Mouse (Mus musculus) adipocyte (in vitro differentiated cells): ENCODE measurements around the gene Slc16a9.

ENCODE experiments used
- DNase-seq: peaks from one replicate; pipeline ENCODE4 v3.0.0-alpha.2; 2016; ENCODE audit warnings: low spot score

Gene Slc16a9

GRCm38 (mm10) chr10:70301190-70301589 is 56.3 kb downstream of the Slc16a9 start:
- DNase-seq = no peak

DNA sequence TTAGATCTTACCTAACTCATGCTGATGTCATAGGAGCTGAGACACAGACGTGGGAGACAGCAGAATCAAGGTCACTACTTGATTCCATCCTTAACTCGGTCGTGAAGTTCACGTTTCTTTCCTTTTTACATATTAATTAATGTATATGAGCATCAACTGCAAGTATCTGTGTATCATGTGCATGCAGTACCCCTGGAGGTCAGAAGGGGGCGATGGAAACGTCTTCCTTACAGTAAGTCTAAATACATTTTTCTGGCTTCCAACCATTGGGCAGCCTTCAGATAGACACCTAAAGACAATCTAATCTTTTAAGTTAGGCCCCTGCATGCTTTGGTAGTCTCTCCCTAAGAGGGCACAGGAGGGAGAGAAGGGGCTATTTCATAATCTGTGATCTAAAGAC is 58.3 kb downstream of the Slc16a9 start:
- DNase-seq = no peak

DNA sequence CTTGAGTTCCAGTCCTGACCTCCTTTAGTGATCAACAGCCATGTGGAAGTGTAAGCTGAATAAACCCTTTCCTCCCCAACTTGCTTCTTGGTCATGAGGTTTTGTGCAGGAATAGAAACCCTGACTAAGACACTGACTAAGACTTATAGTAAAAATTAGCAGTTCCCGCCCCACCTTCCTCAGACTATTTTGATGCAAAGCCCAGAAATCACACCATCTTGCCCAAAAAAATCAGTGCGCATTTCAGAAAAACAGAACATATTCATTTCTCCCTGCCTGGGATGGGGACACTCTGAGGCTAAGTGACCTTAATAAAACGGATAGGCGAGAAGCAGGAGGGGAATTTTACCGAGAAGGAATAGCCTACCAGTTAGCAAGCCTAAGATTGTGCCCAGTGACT is 60.8 kb downstream of the Slc16a9 start:
- DNase-seq = no peak

GRCm38 (mm10) chr10:70309416-70309815 is 64.5 kb downstream of the Slc16a9 start:
- no peak for DNase-seq

DNA sequence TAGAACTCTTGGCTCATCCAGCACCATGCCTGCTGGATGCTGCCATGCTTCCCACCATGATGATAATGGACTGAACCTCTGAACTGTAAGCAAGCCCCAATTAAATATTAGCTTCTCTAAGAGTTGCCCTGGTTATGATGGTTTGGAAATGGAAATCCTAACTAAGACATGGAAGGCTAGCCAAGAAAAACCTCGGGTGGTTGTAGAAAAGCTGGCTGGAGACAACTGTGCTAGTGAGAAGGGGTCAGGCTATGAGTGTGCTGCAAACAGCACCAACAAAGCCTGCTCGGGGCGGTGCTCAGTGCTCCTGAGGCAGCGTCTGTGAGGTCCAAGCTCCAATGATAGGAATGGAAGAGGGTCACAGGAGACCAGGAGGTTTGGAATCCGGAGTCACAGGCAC is 65.7 kb downstream of the Slc16a9 start:
- DNase-seq = no peak

GRCm38 (mm10) chr10:70315895-70316294 is 71.0 kb downstream of the Slc16a9 start:
- no peak for DNase-seq

- DNase-seq = no peak
Measured at GRCm38 (mm10) chr10:70316856-70317255, 72.0 kb downstream of the Slc16a9 start.

GRCm38 (mm10) chr10:70317394-70317965 is 72.6 kb downstream of the Slc16a9 start:
- no peak for DNase-seq

- DNase-seq = peak; percentile 81
Measured at GRCm38 (mm10) chr10:70318630-70319029, 73.7 kb downstream of the Slc16a9 start.

GRCm38 (mm10) chr10:70325518-70325917 is 80.6 kb downstream of the Slc16a9 start:
- DNase-seq = no peak

- DNase-seq = no peak
Measured at GRCm38 (mm10) chr10:70327331-70327730, 82.4 kb downstream of the Slc16a9 start.

GRCm38 (mm10) chr10:70328139-70328538 is 83.2 kb downstream of the Slc16a9 start:
- no peak for DNase-seq
